Mouse (Mus musculus): Measurements from ENCODE around the gene Zyg11b.

DNA sequence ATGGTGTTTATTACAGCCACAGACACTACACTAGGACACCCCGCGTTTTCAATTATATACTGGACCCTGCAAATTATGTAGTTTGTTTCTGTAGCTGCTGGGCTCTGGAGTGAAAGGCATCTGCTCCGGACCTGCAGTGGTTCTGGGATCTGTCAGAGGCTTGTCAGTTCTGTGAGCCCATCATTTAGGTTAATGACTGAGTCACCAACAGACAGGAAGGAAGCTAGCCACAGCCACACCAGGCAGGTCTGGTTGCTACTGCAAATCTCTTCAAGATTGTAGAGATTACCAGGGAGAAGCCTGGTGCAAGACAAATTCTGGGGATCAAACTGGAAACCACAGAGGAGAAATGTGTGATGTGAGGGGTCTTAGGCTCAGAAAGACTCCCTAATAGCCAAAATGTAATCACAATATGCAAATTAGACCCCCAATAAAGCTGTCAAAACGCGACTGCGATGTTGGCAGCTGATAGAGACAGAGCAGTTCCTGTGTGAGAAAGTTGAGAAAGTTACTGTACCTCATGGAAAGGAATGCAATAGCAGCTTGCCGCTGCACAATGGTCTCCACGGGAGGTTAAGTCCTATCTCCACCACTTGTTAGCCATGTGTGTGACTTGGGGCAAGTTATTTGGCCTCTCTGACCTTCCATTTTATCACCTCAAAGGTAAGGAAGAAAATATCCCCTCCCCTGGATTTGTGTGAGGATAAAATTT lies 49.1 kb upstream of the Zyg11b start:
- TF ChIP-seq MXI1 (IDR thresholded peaks at IDR 0.05; ENCODE audit: low read depth, low read length) = no peak
- TF ChIP-seq POLR2AphosphoS2 (IDR thresholded peaks at IDR 0.05; ENCODE audit: low read depth, low read length) = no peak
- TF ChIP-seq POLR2A (IDR thresholded peaks at IDR 0.05; ENCODE audit: low read depth, low read length) = no peak
- no peak for TF ChIP-seq SMC3 (IDR thresholded peaks at IDR 0.05; ENCODE audit: low read depth, low read length)
- no peak for TF ChIP-seq CTCF (conservative IDR thresholded peaks at IDR 0.05 in 1 of 2, IDR thresholded peaks at IDR 0.05 in 1 of 2; ENCODE audit: low read depth in 2 of 2, low read length in 2 of 2)
- no peak for TF ChIP-seq RCOR1 (conservative IDR thresholded peaks at IDR 0.05; ENCODE audit: low read depth, low read length)
- no peak for TF ChIP-seq NRF1 (IDR thresholded peaks at IDR 0.05; ENCODE audit: low read depth, low read length)
- no peak for TF ChIP-seq GABPA (IDR thresholded peaks at IDR 0.05; ENCODE audit: insufficient replicate concordance, low read depth, low read length)
- TF ChIP-seq EP300 (IDR thresholded peaks at IDR 0.05; ENCODE audit: low read length) = no peak
- TF ChIP-seq TBP (conservative IDR thresholded peaks at IDR 0.05; ENCODE audit: low read depth, low read length) = no peak
- TF ChIP-seq TCF12 (IDR thresholded peaks at IDR 0.05; ENCODE audit: low read depth, low read length) = no peak
- TF ChIP-seq ZC3H11A (IDR thresholded peaks at IDR 0.05; ENCODE audit: low read depth, low read length) = no peak
- no peak for TF ChIP-seq RAD21 (IDR thresholded peaks at IDR 0.05; ENCODE audit: low read depth, low read length)
- no peak for TF ChIP-seq NELFE (IDR thresholded peaks at IDR 0.05; ENCODE audit: low read depth, low read length)
